Mouse (Mus musculus) lung, postnatal 0 days (tissue): ENCODE measurements around the gene C4bp.

ENCODE experiments used
- CTCF ChIP-seq: IDR thresholded peaks from 2 replicates; pipeline ENCODE4 v1.5.1; 2016; ENCODE audit warnings: antibody characterized with exemption, mild to moderate bottlenecking
- EP300 ChIP-seq: IDR thresholded peaks from 2 replicates; pipeline ENCODE4 v1.6.1; 2016; ENCODE audit warnings: antibody characterized with exemption, mild to moderate bottlenecking, control low read depth

DNA sequence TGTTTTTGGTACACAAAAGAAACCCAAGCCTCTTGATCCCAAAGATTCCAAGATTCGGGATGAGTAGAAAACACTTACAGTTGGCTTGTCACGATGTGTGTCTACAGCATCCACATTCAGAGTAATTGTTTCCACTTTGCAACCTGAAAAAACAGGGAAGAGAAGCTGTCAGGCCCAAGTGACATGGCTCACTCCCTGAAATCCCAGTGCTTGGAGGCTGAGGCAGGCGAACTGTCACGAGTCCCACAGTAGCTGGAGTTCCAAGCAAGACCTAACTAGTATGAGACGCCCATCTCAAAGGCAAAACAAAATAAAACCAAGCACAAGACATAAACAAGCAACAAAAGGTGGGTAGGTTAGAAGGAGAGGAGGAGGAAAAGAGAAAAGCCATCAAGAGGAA, 37.2 kb upstream of the C4bp start:
- TF ChIP-seq CTCF (no peak), EP300 (no peak)
